Mouse (Mus musculus) cerebellum, adult 9-10 months (tissue): ENCODE measurements at regions not wholly inside any gene's neighbourhood (a gene's known extent, or its start where the extent isn't known, plus 50 kb on each side); places are given as distances from the start of the nearest gene placed in this dataset.

Source experiments
- DNase-seq: peaks from one replicate; pipeline ENCODE4 v3.0.0; 2022

- no peak for DNase-seq
Observed at GRCm38 (mm10) chr12:92509494-92509893, 660.5 kb upstream of the Sel1l start.

- DNase-seq = peak; percentile 80
Observed at GRCm38 (mm10) chr12:92508796-92509489, 660.0 kb upstream of the Sel1l start.

- DNase-seq = no peak
Observed at GRCm38 (mm10) chr12:92483984-92484383, 635.0 kb upstream of the Sel1l start.

- DNase-seq = no peak
Observed at GRCm38 (mm10) chr12:92474293-92475062, 625.5 kb upstream of the Sel1l start.

GRCm38 (mm10) chr12:92451110-92451818, 602.3 kb upstream of the Sel1l start:
- DNase-seq = no peak

GRCm38 (mm10) chr12:92418458-92418857, 569.5 kb upstream of the Sel1l start:
- DNase-seq = no peak

GRCm38 (mm10) chr12:92405506-92405905, 556.5 kb upstream of the Sel1l start:
- DNase-seq = no peak

GRCm38 (mm10) chr12:92400987-92401386, 552.0 kb upstream of the Sel1l start:
- DNase-seq = no peak

- no peak for DNase-seq
Observed at GRCm38 (mm10) chr12:92386195-92386594, 537.2 kb upstream of the Sel1l start.

GRCm38 (mm10) chr12:92384266-92384937, 535.4 kb upstream of the Sel1l start:
- no peak for DNase-seq

- no peak for DNase-seq
Observed at GRCm38 (mm10) chr12:92379130-92379529, 530.2 kb upstream of the Sel1l start.

GRCm38 (mm10) chr12:92365926-92366325, 517.0 kb upstream of the Sel1l start:
- no peak for DNase-seq

GRCm38 (mm10) chr12:92353386-92354257, 504.7 kb upstream of the Sel1l start:
- no peak for DNase-seq

GRCm38 (mm10) chr12:92318241-92318640, 469.3 kb upstream of the Sel1l start:
- peak; percentile 11 for DNase-seq

- DNase-seq = no peak
Observed at GRCm38 (mm10) chr12:92317609-92318008, 468.7 kb upstream of the Sel1l start.

GRCm38 (mm10) chr12:92316285-92316684, 467.3 kb upstream of the Sel1l start:
- no peak for DNase-seq

GRCm38 (mm10) chr12:92315820-92316219, 466.9 kb upstream of the Sel1l start:
- no peak for DNase-seq

GRCm38 (mm10) chr12:92302951-92303591, 454.1 kb upstream of the Sel1l start:
- DNase-seq = peak; percentile 74

GRCm38 (mm10) chr12:92294887-92295286, 445.9 kb upstream of the Sel1l start:
- no peak for DNase-seq

GRCm38 (mm10) chr12:92293341-92293720, 444.4 kb upstream of the Sel1l start:
- DNase-seq = no peak
